Mouse (Mus musculus) midbrain, embryonic 10.5 days (tissue): ENCODE measurements around the gene Ppp1r3c. TPM values are rescaled to one million over a fixed set of nuclear protein-coding genes. Genes with fewer than 3 reads are reported as not detected.

Source experiments
- DNase-seq: peaks from one replicate; pipeline ENCODE4 v3.0.0-alpha.2; 2017; ENCODE audit warnings: low spot score
- H3K27ac ChIP-seq: fragments of 300-500 bp; sonication (generic); replicated peaks from 2 replicates; pipeline ENCODE4 v1.5.1; 2016; ENCODE audit warnings: mild to moderate bottlenecking
- H3K27me3 ChIP-seq: fragments of 300-500 bp; sonication (generic); 2 replicates; pipeline ENCODE4 v1.6.1; 2016; ENCODE audit warnings: low read depth, mild to moderate bottlenecking; ENCODE audit not compliant: poor library complexity, severe bottlenecking
- H3K36me3 ChIP-seq: fragments of 300-500 bp; sonication (generic); 2 replicates; pipeline ENCODE4 v1.6.1; 2016; ENCODE audit warnings: mild to moderate bottlenecking, moderate library complexity
- H3K4me1 ChIP-seq: fragments of 300-500 bp; sonication (generic); 2 replicates; pipeline ENCODE4 v1.6.1; 2016
- H3K4me3 ChIP-seq: fragments of 300-500 bp; sonication (generic); 2 replicates; pipeline ENCODE4 v1.5.1; 2016; ENCODE audit warnings: mild to moderate bottlenecking, moderate library complexity
- H3K9me3 ChIP-seq: fragments of 300-500 bp; sonication (generic); replicated peaks from 2 replicates; pipeline ENCODE4 v1.6.1; 2016; ENCODE audit warnings: mild to moderate bottlenecking
- WGBS: fragments of 180-500 bp; shearing (Covaris S2); methylation state at CpG from one replicate; pipeline ENCODE4 v1.1.7; 2016; 5-methylcytosine and 5-hydroxymethylcytosine counted together
- polyA plus RNA-seq: library from polyadenylated mRNA; unstranded; fragments of >200 nt; fragmentation: Nextera tagmentation; extraction: Ambion mirVana; gene quantifications from 2 replicates; pipeline ENCODE4 v1.2.1, GENCODE M21; 2016

Ppp1r3c gene
- polyA plus RNA-seq, 1 experiment from 2014 or later = 2.0 TPM

DNA sequence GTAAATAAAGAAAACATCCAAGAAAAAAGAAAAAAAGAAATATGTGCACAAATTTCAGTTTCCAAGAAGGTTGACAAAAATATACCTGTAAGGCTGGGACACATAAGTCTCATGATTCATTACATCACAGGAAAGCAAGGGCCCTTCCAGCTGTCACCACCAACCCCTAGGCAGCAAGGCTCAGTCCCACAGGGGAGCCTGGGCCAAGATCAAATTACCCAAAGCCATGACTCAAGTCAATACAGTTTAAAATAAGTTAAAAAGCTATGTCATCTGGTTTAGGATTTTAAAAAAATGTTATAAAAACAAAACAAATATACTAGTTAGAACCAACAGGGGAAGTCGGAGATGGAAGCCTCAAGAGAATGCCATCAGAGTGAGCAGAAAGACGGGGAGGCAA lies 45.2 kb downstream of the Ppp1r3c start:
- no peaks in the 10 kb centered on the region for H3K9me3 ChIP-seq
- DNase-seq = no peak
- 84% methylated on average over 2 of the region's 2 CpGs for WGBS
- H3K4me3 ChIP-seq = no peak overlapping the region
- peaks cover 5% of the 10 kb centered on the region; the same call in 1 of the 2 replicates for H3K4me1 ChIP-seq
- no peak overlapping the region for H3K27ac ChIP-seq
- H3K36me3 ChIP-seq = no peaks in the 10 kb centered on the region
- H3K27me3 ChIP-seq = no peaks in the 10 kb centered on the region

DNA sequence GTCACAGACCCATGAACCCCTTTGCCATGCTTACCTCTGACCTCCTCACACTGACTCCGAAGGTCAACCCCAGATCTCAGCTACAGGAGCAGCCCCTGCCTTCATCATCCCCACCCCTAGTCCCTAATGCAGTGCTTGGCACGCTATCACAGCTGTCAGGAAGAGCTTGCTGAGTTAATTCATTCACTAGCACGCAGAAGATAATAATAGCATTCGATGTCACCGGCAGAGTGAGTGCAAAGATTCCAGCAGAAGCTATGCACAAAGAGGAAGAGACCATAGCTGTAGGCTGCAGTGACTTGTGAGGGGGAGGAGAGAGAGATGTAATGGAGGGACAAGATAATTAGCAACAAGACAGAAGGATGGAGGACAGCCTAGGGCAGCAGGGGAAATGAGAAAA lies 47.2 kb downstream of the Ppp1r3c start:
- Histone ChIP-seq H3K4me1 (peaks cover 5% of the 10 kb centered on the region; the same call in 1 of the 2 replicates), H3K27me3 (no peaks in the 10 kb centered on the region), H3K27ac (no peak overlapping the region), H3K36me3 (no peaks in the 10 kb centered on the region), H3K9me3 (no peaks in the 10 kb centered on the region), H3K4me3 (no peak overlapping the region)
- WGBS = 74% methylated on average over 5 of the region's 5 CpGs
- no peak for DNase-seq

DNA sequence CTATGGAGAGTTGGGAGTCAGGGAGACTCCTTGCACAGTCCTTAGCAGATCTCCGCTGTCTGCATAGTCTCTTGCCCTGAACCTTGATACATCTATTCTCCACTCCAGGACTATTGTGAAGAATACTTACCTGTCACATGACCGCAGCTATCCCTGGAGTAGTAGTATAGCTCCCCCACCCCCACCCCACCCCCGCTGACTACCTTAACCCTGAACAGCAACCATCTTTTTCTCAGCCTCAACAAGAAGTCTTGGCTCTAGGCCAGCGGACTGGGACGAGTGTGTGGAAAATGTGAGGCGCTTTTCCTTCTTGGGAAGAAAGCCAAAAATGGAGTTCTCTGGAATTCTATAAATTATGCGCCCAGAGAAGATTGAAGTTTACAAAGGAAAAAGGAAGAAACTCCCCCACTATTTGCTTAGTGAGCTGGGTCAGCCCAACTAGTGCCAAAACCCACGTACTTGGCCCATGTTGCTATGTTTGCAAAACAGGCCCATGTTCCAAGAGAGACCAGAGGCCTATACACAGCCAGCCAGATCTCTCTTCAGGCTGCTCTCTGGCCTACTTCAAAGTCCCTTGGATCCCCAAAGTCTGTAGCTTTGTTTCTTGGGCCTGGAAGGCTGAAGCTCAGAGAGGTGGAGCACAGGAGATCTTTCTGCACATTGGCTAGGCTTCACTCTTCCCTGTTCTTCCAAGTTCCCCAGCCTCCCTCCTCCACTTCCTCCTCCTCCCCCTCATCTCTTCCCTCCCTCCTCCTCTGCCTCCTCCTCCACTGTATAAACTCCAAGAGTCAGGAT lies 48.4 kb downstream of the Ppp1r3c start:
- peaks cover 5% of the 10 kb centered on the region; the same call in 1 of the 2 replicates for H3K4me1 ChIP-seq
- H3K27ac ChIP-seq = no peak overlapping the region
- H3K27me3 ChIP-seq = no peaks in the 10 kb centered on the region
- DNase-seq = no peak
- no peak overlapping the region for H3K4me3 ChIP-seq
- 94% methylated on average over 8 of the region's 8 CpGs for WGBS
- no peaks in the 10 kb centered on the region for H3K36me3 ChIP-seq
- no peaks in the 10 kb centered on the region for H3K9me3 ChIP-seq

- H3K36me3 ChIP-seq = no peaks in the 10 kb centered on the region
- H3K4me1 ChIP-seq = peaks cover 5% of the 10 kb centered on the region; the same call in 1 of the 2 replicates
- no peak overlapping the region for H3K4me3 ChIP-seq
- H3K27ac ChIP-seq = no peak overlapping the region
- no peak for DNase-seq
- WGBS = 90% methylated on average over 9 of the region's 9 CpGs
- no peaks in the 10 kb centered on the region for H3K9me3 ChIP-seq
- no peaks in the 10 kb centered on the region for H3K27me3 ChIP-seq
These were observed 49.4 kb downstream of the Ppp1r3c start for GRCm38 (mm10) chr19:36687044-36687443.

DNA sequence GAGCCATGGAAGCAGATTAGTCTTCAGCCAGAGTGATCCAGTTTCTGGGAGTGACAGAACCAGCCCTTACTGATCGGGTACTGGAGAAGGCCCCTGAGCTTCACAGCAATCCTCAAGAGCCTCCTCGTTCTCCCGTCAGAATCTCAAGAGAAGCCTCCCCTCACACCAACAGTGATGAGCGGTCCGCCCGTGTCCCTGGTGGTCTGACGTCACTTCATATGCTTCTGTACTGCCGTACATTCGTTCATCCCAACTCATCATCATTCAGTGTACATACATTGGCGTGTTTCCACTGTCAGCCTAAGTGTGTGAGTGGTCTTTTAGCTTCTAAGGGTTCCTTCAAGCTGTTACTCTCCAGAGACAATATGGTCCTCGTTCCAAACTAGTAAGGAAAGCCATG lies 50.4 kb downstream of the Ppp1r3c start:
- Histone ChIP-seq H3K27ac (no peak overlapping the region), H3K4me1 (peaks cover 5% of the 10 kb centered on the region; the same call in 1 of the 2 replicates), H3K9me3 (no peaks in the 10 kb centered on the region), H3K36me3 (no peaks in the 10 kb centered on the region), H3K4me3 (no peak overlapping the region), H3K27me3 (no peaks in the 10 kb centered on the region)
- no peak for DNase-seq
- WGBS = 91% methylated on average over 11 of the region's 11 CpGs

GRCm38 (mm10) chr19:36682560-36682959 lies 53.9 kb downstream of the Ppp1r3c start:
- H3K4me3 ChIP-seq = no peak overlapping the region
- peaks cover 16% of the 10 kb centered on the region for H3K4me1 ChIP-seq
- no peaks in the 10 kb centered on the region for H3K9me3 ChIP-seq
- 77% methylated on average over 2 of the region's 2 CpGs for WGBS
- DNase-seq = no peak
- no peaks in the 10 kb centered on the region for H3K27me3 ChIP-seq
- H3K27ac ChIP-seq = no peak overlapping the region
- no peaks in the 10 kb centered on the region for H3K36me3 ChIP-seq

Other genes starting within 250 kb of the Ppp1r3c start
- 2.2 and 3.8 TPM in 2 replicates for gene Hectd2, start 182.0 kb downstream of the Ppp1r3c start, polyA plus RNA-seq
- 47.3 and 54.2 TPM in 2 replicates for gene Tnks2, start 97.6 kb upstream of the Ppp1r3c start, polyA plus RNA-seq
- gene Fgfbp3, start 183.0 kb upstream of the Ppp1r3c start, polyA plus RNA-seq = 23.9 and 33.3 TPM in 2 replicates
- gene Btaf1, start 189.4 kb upstream of the Ppp1r3c start, polyA plus RNA-seq = 17.5 and 19.2 TPM in 2 replicates